ENCODE assay signal across 7 mouse cellular contexts in the genomic region with DNA sequence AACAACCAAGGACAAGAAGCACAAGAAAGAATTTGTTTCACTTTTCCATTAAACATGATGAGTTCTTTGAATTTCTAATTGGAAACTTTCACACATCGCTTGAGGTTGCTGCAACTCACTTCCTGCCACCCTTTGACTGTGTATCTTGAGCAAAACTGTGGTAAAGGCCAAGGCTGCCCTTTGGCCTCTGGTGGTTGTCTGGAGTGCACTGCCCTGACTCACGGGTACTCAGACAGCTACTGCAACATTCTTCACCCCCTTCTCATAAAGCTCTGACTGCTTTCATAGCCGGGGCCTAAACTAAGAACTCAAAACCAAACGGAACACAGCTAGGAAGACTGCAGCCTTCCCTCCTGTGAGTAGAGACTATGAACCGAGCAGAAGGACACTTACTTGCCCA.
DNase-seq lines count a peak whose midpoint lies in the region; ATAC-seq and TF ChIP-seq lines count a peak whose summit lies in the region.

No protein-coding gene starts in this region.

- peaks cover 65% of the 10 kb centered on the region for H3K4me1 ChIP-seq in spleen, adult 2 months (ENCODE audit: control insufficient read depth, insufficient read depth, insufficient read length)
- H3K4me1 ChIP-seq in embryonic facial prominence, embryonic 15.5 days = peaks cover 5% of the 10 kb centered on the region
- H3K4me1 ChIP-seq in olfactory bulb, adult 2 months (ENCODE audit: control insufficient read depth, insufficient read depth, low read length) = peaks cover 11% of the 10 kb centered on the region

- WGBS in spleen, adult 2 months = 34% methylated on average over 5 of the region's 5 CpGs
- 59% methylated on average over 5 of the region's 5 CpGs for WGBS in embryonic facial prominence, embryonic 15.5 days
- WGBS in olfactory bulb, adult 2 months = 80% methylated on average over 5 of the region's 5 CpGs

- TF ChIP-seq POLR2A in spleen, adult 2 months (IDR thresholded peaks at IDR 0.05; ENCODE audit: low read depth, low read length) = no peak
- no peak for TF ChIP-seq POLR2A in olfactory bulb, adult 2 months (IDR thresholded peaks at IDR 0.05; ENCODE audit: insufficient read depth, low read depth, low read length)

- no peaks in the 10 kb centered on the region for H3K27me3 ChIP-seq in spleen, adult 2 months (ENCODE audit: control insufficient read depth, insufficient read depth, low read length)
- no peaks in the 10 kb centered on the region for H3K27me3 ChIP-seq in embryonic facial prominence, embryonic 15.5 days

- ATAC-seq in embryonic facial prominence, embryonic 15.5 days (ENCODE audit: insufficient number of reproducible peaks, low FRiP score, low TSS enrichment, low read depth) = no peak

- no peaks in the 10 kb centered on the region for H3K9me3 ChIP-seq in embryonic facial prominence, embryonic 15.5 days (replicated peaks)

- DNase-seq in spleen, adult 2 months (ENCODE audit: low read depth in 1 of 2, low spot score in 2 of 2) = no peak
- DNase-seq in spleen, adult 12 weeks (ENCODE audit: low spot score) = no peak
- peak; percentile 63 to 76 for DNase-seq in kidney, postnatal 36 days
- DNase-seq in layer of hippocampus, adult 11-12 months (ENCODE audit: low spot score) = no peak
- DNase-seq in spleen, postnatal 10 days (ENCODE audit: low spot score in 2 of 2) = no peak

- H3K4me3 ChIP-seq in spleen, adult 2 months (ENCODE audit: extremely low read depth, insufficient read depth, insufficient read length) = no peak overlapping the region
- no peak overlapping the region for H3K4me3 ChIP-seq in embryonic facial prominence, embryonic 15.5 days (replicated peaks)
- no peak overlapping the region for H3K4me3 ChIP-seq in olfactory bulb, adult 2 months (ENCODE audit: insufficient read depth, low read depth, low read length)

- H3K36me3 ChIP-seq in spleen, adult 2 months (ENCODE audit: control insufficient read depth, insufficient read depth, low read length) = no peaks in the 10 kb centered on the region
- no peaks in the 10 kb centered on the region for H3K36me3 ChIP-seq in embryonic facial prominence, embryonic 15.5 days

- H3K4me2 ChIP-seq in embryonic facial prominence, embryonic 15.5 days (replicated peaks) = no peak overlapping the region

- peak overlapping the region; percentile 84 for H3K27ac ChIP-seq in spleen, adult 2 months (ENCODE audit: insufficient read depth, low read length)
- peak overlapping the region; percentile 71 for H3K27ac ChIP-seq in embryonic facial prominence, embryonic 15.5 days (replicated peaks)
- peak overlapping the region; percentile 42 for H3K27ac ChIP-seq in olfactory bulb, adult 2 months (ENCODE audit: insufficient read depth, low read depth, low read length)

- H3K9ac ChIP-seq in embryonic facial prominence, embryonic 15.5 days = no peak overlapping the region

- TF ChIP-seq CTCF in spleen, adult 2 months (IDR thresholded peaks at IDR 0.05; ENCODE audit: extremely low read depth, insufficient read depth, insufficient read length, insufficient replicate concordance) = no peak
- no peak for TF ChIP-seq CTCF in olfactory bulb, adult 2 months (IDR thresholded peaks at IDR 0.05; ENCODE audit: insufficient read depth, low read depth, low read length)

Comparison
In these comparisons a context has a peak if more than half of its experiments do, and no peak if none do; other contexts are left out.
1. DNase-seq: peak in kidney, postnatal 36 days (2 of 2); none in spleen, adult 2 months (0 of 2), spleen, adult 12 weeks (single experiment), layer of hippocampus, adult 11-12 months (single experiment) and spleen, postnatal 10 days (0 of 2).
2. Peak in every context shown above with its lines, with median percentiles within 50 percentile points of each other: H3K27ac ChIP-seq.